Mouse (Mus musculus) liver, postnatal 0 days (tissue): ENCODE data around the gene Cbln3.

ENCODE experiments used
- CTCF ChIP-seq: sonication (generic); IDR thresholded peaks from 2 replicates; pipeline ENCODE4 v1.5.1; 2016; ENCODE audit warnings: antibody characterized with exemption, low read depth
- EP300 ChIP-seq: IDR thresholded peaks from 2 replicates; pipeline ENCODE4 v1.6.1; 2016; ENCODE audit warnings: antibody characterized with exemption, low read depth, mild to moderate bottlenecking

DNA sequence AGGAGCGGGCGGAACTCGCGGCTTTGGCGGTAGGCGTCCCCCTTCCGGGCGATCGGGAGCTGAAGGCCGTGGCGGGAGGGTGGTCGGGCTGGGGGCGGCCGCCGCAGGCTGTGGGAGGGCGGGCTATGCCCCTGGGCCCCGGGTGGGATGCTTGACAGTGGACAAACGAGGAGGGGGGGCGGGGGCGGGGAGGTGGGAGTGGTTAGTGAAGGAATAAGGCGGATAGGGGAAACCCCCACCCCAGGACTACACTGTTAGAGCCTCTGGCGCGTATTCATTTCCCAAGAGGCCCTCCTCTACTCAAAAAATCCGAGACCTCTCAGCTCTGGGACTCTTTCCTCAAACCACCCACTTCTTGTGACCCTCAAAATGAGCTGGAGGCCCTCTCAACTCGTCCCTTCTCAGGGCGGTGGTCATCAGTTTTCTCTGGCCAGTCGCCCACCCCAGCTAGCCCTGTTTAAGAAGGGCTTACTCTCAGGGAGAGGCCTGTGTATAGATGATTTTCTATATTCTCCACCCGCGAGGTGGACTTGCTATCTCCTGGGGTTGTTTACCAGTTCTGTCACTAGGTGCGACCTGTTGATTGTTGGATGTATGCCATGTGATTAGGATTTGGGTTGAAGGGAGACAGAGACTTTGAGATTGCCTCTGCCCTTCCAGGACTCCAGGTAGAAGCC, 1.1 kb upstream of the Cbln3 start:
- TF ChIP-seq CTCF (no peak; the same call in 1 of the 2 replicates), EP300 (no peak)
